Mouse (Mus musculus): ENCODE data around the gene Marveld1.

DNA sequence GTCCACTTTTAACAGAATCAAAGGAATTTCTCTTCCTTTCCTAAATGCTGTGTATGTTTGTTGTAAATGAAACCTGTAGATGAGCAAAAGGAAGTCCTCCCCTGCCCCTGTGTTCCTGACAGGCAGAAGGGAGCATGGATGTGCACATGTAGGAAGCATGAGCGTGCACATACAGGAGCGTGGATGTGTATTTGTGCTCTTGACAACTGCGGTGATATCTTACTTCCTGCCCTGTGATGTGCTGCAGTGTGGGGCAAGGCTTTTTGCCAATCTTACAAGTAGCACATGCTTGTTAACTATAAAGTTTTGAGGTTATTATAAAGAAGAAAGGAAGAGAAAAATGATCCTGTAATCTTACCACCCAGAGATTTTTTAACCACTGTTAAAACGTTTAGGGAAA lies 42.5 kb downstream of the Marveld1 start:
- TF ChIP-seq CTCF (IDR thresholded peaks at IDR 0.05; ENCODE audit: borderline replicate concordance, insufficient read depth, low read depth, low read length) = no peak
- TF ChIP-seq POLR2A (IDR thresholded peaks at IDR 0.05; ENCODE audit: borderline replicate concordance, insufficient read depth, low read length) = no peak

Measured in cerebellum, adult 2 months (tissue).